Mouse (Mus musculus) neutrophil, adult 83 days (primary cell): ENCODE results near the gene Klhl10. TPM values are rescaled to one million over a fixed set of nuclear protein-coding genes. Genes with fewer than 3 reads are reported as not detected.

ENCODE experiments used
- total RNA-seq, 2 experiments: library from RNA; stranded (reverse); gene quantifications; one replicate each; pipeline ENCODE4 v1.2.4; 2023

The Klhl10 gene
- total RNA-seq: not detected

DNA sequence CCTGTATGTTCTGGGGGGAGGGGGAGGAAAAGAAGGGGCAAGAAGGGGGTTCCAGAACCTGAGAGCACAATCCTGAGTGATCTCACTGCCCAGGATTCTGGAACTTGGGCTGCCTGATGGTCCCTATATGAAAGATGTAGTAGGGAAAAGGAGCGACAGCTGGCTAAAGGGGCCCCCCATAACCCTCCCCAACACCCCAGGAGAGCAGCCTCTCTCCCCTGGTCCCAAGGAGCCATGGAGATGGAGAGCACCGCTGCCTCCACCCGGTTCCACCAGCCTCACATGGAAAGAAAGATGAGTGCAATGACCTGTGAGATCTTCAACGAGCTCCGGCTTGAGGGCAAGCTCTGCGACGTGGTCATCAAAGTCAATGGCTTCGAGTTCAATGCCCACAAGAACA is at the start of gene Klhl10, which contains the start of gene Nt5c3b:
TSS of gene Klhl10 (plus strand) at position 121 of the 400 bp plus-strand sequence.
TSS of gene Nt5c3b (minus strand) at position 12 of the 400 bp plus-strand sequence.

DNA sequence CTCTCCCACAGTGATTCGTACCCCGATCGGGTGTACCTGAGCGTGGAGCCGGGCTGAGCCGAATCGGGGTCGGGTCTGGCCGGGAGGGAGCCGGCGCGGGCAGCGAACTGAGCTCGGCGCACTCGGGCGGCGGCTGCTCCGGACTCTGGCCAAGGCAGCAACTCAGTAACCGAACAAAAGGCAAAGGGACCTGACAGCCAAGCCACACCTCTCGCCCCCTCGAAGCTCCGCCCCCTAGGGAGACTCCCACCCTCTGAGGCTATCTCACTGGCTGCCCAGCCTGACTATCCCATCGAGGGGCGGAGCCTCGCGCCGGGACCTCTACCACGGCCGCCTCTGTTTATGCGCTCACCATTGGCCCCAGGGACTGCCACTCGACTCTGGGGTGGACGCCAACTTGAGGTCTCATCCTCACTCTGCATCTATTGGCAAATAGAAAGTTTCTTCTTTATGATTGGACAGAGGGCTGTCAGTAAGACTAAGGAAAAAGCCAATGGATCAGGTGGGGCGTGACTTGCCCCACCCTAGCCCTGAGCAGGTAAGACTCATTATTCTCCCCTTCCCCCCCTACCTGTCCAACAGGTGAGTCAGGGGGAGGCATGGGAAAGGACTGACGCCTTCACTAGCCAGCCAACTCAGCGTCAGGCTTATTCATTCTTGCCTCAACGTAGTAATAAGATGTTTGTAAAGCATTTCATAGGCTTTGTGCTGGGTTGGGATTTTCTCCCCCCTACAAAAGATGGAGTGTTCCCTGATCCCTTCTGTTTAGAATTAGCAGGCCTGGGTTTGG is 43.9 kb upstream of the Klhl10 start, which contains the start of gene Jup:
TSS of gene Jup (minus strand) at position 164 of the 790 bp plus-strand sequence.

DNA sequence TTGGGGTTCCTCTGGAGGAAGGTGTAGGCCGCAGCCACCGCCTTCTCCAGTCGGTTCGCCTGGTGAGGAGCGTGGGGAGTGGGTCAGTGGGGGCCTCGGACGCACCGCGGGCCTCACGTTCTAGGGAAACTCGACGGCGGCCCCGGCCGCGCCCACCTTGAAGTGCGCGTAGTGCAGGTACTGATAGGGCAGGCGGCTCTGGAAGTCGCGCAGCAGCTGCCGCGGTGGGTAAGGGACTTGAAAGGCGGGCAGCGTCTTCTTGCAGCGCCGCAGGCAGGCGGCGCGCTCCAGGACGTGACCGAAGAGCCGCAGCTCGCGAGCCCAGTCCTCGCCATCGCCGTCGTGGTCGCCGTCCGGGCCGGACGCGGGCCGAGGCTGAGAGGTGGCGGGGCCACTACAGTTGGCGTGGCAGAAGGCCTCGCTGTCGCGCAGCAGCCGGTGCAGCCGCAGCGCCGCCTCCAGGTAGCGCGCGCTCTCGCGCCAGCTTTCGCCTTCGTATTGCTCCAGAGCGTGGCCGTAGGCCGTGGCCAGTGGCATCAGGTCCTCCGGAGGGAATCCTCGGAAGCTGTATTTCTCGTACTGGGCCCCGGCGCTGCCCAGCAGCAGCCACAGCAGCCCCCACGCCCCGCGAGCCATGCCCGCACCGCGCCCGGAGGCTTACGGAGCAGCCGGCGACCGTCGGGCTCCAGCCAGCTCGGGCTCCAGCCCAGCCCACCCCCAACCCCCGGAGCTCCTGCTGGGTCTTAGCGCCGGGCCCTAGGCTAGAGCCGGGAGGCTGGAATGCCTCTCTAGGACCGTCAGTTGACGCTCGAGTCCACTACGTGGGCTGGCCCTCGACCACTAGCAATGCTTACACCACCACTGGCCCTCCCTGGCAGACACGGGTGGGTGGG is 27.4 kb upstream of the Klhl10 start, which contains the start of gene P3h4:
TSS of gene P3h4 (minus strand) at position 816 of the 893 bp plus-strand sequence.

DNA sequence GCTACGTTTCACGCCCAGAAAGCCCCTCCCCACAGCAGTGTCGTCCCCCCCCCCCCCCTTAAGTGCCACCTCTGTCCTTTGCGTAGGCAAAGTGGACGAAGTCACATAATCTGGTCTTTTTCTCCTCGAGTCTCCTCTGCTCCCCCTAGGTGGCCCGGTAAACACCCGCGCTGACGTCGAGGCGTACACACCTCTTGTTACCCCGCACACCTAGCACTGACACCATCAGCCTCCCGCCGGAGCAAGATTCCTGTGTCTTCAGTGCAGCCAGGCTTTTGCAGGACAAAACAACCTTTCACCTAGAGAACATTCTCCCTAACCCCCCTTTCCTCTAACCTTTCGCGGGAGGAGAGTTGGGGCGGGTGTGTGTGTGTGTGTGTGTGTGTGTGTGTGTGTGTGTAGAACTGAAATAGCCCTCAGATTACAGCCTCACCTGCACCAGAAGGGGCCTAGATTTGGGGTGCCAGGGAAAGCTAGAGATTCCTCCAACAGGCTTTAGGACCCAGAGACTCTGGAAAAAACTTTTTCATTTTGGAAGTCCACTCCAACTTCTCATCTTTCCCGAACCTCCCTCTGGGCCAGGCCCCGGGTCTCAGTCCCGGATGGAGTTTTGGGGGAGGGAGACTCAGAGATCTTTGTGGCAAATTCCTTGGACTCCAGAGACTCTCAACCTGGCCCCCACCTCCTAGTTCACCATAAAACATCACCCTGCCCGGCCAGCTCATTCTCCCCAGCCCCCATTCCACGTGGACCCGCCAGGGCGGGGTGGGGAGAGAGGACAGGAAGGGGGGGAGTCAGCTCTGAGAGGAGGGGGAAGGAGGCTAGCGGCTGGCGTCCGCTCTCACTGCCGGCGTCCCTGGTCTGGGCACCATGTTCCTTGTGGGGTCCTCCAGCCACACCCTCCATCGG is 26.5 kb upstream of the Klhl10 start, which contains the start of gene Fkbp10:
TSS of gene Fkbp10 (plus strand) at position 784 of the 909 bp plus-strand sequence.

DNA sequence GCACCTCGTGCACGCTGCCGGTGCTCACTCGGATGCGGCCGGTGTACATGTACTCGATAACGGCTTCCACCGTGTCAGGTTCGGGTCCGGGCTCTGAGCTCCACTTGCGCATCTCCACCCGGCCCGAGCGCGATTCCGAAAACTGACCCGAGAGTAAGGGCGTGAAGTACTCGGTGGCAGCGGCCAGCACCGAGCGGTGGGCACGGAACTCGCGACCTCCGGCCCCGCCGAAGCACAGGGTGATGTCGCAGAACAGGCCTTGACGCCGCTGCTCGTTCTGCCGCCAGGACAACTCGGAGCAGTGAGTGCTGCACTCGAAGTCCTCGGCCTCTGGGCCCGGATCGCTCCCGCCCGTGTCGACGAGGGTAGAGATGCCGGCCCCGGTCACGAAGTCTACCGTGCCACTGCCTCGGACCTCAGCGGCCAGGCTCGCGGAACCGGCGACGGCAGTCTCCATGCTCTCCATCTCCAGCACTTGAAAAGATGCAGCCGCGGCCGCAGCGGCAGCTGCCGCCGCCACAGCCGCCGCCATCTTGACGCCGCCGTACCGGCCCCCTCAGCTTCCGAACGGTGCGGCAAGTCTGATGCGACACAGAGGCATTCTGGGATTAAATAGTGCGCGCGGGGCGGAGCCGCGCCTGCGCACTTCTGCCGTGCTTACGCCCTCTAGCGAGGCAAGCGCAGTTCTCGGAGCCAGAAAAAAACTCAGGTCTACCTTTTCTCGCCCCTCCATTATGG is 30.6 kb downstream of the Klhl10 start, which contains the start of gene Klhl11:
TSS of gene Klhl11 (minus strand) at position 545 of the 738 bp plus-strand sequence.

Other genes starting within 250 kb of the Klhl10 start
- gene Krt9, start 248.7 kb upstream of the Klhl10 start, total RNA-seq: not detected
- gene Krt14, start 234.4 kb upstream of the Klhl10 start, total RNA-seq: not detected
- gene Krt16, start 193.0 kb upstream of the Klhl10 start, total RNA-seq: not detected
- not detected for gene Krt17, start 180.9 kb upstream of the Klhl10 start, total RNA-seq
- not detected for gene Krt42, start 172.0 kb upstream of the Klhl10 start, total RNA-seq
- gene Eif1, start 122.0 kb upstream of the Klhl10 start, total RNA-seq: 1,000 to 10,000 TPM; 1,687 to 1,738 TPM
- gene Gast, start 107.5 kb upstream of the Klhl10 start, total RNA-seq: not detected
- gene Hap1, start 85.8 kb upstream of the Klhl10 start, total RNA-seq: under 1 TPM; 0.59 to 0.73 TPM
- 10 to 100 TPM; 16.1 to 24.1 TPM for gene Jup, start 44.2 kb upstream of the Klhl10 start, total RNA-seq
- under 1 TPM in 1 of 2 experiments, not detected in 1; 0.31 TPM for gene P3h4, start 27.1 kb upstream of the Klhl10 start, total RNA-seq
- 1 to 10 TPM; 1.0 to 1.6 TPM for gene Fkbp10, start 26.2 kb upstream of the Klhl10 start, total RNA-seq
- gene Nt5c3b, start 109 bp upstream of the Klhl10 start, total RNA-seq: 1 to 10 TPM; 6.4 to 6.5 TPM
- 10 to 100 TPM; 10.6 to 12.7 TPM for gene Klhl11, start 30.8 kb downstream of the Klhl10 start, total RNA-seq
- 100 to 1,000 TPM; 119 to 124 TPM for gene Acly, start 86.1 kb downstream of the Klhl10 start, total RNA-seq
- not detected for gene Ttc25, start 103.7 kb downstream of the Klhl10 start, total RNA-seq
- gene Cnp, start 133.0 kb downstream of the Klhl10 start, total RNA-seq: 10 to 100 TPM; 14.2 to 15.8 TPM
- gene Nkiras2, start 177.3 kb downstream of the Klhl10 start, total RNA-seq: 10 to 100 TPM; 43.2 to 47.8 TPM
- gene Dnajc7, start 178.3 kb downstream of the Klhl10 start, total RNA-seq: 100 to 1,000 TPM; 121 to 134 TPM